Mouse (Mus musculus): ENCODE measurements around the gene Papolb. TPM values are rescaled to one million over a fixed set of nuclear protein-coding genes. Genes with fewer than 3 reads are reported as not detected.

Papolb gene
- polyA plus RNA-seq, 1 experiment from 2014 or later, result 0.15 TPM

DNA sequence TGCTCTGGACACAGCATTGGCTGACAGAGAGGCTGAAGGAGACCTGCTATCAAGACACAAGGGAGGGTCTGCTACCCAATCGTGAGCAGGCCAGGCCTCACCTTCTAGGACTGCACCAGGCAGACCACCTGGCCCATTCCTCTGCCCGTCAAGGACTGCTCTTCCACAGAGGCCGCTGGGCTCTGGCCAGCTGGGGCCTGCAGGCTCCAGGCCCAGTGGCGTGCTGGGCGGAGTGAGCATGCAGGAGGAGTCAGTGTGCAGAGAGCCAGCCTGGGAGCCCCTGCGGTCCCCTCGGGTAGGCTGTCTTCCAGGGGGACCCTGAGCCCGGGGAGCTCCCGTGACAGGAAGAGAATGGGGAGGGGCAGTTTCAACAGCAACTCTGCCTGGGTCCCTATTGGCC is 43.2 kb downstream of the Papolb start:
- 68% methylated on average over 9 of the region's 9 CpGs for WGBS
- Histone ChIP-seq H3K36me3 (ENCODE audit: control insufficient read depth, insufficient read depth, low read length) (no peaks in the 10 kb centered on the region), H3K4me2 (ENCODE audit: low read depth, severe bottlenecking) (no peak overlapping the region), H3K4me1 (ENCODE audit: control insufficient read depth, insufficient read depth, low read length) (0 out of 2 replicates have a peak, but pooled peaks cover 2% of the 10 kb centered on the region), H3K27me3 (ENCODE audit: control insufficient read depth, insufficient read depth, low read length) (no peaks in the 10 kb centered on the region), H3K9ac (ENCODE audit: low read length) (no peak overlapping the region; the same call in 1 of the 2 replicates), H3K27ac (replicated peaks; ENCODE audit: low read depth, low read length) (no peak overlapping the region), H3K4me3 (ENCODE audit: low read depth, low read length) (no peak overlapping the region), H3K9me3 (ENCODE audit: control insufficient read depth, low read length) (no peaks in the 10 kb centered on the region)
- no peak for ATAC-seq (ENCODE audit: insufficient number of reproducible peaks, low FRiP score, low TSS enrichment, low read depth)
- no peak for DNase-seq (ENCODE audit: low spot score)

DNA sequence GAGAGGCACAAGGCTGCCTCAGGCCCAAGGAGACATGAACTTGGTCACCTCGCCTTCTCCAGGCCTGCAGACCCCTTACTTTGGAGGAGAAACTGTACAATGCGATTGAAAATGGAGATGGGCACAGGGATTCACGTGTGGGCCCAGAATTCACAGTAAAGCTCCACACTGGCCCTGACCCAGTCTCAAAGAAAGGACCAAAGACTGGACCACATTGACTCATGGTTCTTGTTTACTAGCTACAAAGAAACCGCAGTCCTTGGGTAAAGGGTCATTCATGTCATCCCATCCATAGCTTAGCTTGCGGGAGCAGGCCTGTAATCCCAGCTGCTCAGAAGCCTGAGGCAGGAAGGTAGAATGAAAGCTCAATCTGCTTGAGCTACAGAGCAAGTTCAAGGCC is 46.3 kb downstream of the Papolb start:
- no peak for ATAC-seq (ENCODE audit: insufficient number of reproducible peaks, low FRiP score, low TSS enrichment, low read depth)

DNA sequence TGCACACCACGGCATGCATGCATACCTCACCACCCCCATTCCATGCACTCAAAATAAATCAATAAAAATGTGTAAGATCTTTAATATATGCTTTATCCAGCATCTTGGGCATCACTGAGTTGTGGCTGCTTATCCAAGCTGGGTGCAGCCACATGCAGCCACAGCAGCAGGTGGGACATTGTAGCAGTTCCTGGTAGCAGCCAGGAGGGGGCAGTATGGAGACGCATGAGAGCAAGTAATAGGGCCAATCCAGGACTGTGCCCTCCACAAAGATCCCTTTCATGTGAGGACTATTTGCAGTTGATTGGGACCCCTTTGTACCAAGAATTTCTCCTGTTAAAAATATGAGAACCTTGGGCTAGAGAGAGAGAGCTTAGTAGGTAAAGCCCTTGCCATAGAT is 47.4 kb downstream of the Papolb start:
- Histone ChIP-seq H3K36me3 (ENCODE audit: control insufficient read depth, insufficient read depth, low read length) (no peaks in the 10 kb centered on the region), H3K4me2 (ENCODE audit: low read depth, severe bottlenecking) (no peak overlapping the region), H3K4me1 (ENCODE audit: control insufficient read depth, insufficient read depth, low read length) (0 out of 2 replicates have a peak, but pooled peaks cover 2% of the 10 kb centered on the region), H3K9me3 (ENCODE audit: control insufficient read depth, low read length) (no peaks in the 10 kb centered on the region), H3K27me3 (ENCODE audit: control insufficient read depth, insufficient read depth, low read length) (no peaks in the 10 kb centered on the region), H3K9ac (ENCODE audit: low read length) (no peak overlapping the region), H3K4me3 (ENCODE audit: low read depth, low read length) (no peak overlapping the region), H3K27ac (replicated peaks; ENCODE audit: low read depth, low read length) (no peak overlapping the region)
- no peak for ATAC-seq (ENCODE audit: insufficient number of reproducible peaks, low FRiP score, low TSS enrichment, low read depth)
- DNase-seq (ENCODE audit: low spot score), result no peak
- WGBS, result 69% methylated on average over 2 of the region's 2 CpGs

More for the DNA sequence above, 46.3 kb downstream of the Papolb start:
- Histone ChIP-seq H3K9me3 (ENCODE audit: control insufficient read depth, low read length) (no peaks in the 10 kb centered on the region), H3K4me2 (ENCODE audit: low read depth, severe bottlenecking) (no peak overlapping the region), H3K4me1 (ENCODE audit: control insufficient read depth, insufficient read depth, low read length) (0 out of 2 replicates have a peak, but pooled peaks cover 2% of the 10 kb centered on the region), H3K27me3 (ENCODE audit: control insufficient read depth, insufficient read depth, low read length) (no peaks in the 10 kb centered on the region), H3K36me3 (ENCODE audit: control insufficient read depth, insufficient read depth, low read length) (no peaks in the 10 kb centered on the region), H3K4me3 (ENCODE audit: low read depth, low read length) (no peak overlapping the region), H3K9ac (ENCODE audit: low read length) (no peak overlapping the region), H3K27ac (replicated peaks; ENCODE audit: low read depth, low read length) (no peak overlapping the region)
- no peak for DNase-seq (ENCODE audit: low spot score)
- WGBS, result 87% methylated on average over 5 of the region's 5 CpGs

DNA sequence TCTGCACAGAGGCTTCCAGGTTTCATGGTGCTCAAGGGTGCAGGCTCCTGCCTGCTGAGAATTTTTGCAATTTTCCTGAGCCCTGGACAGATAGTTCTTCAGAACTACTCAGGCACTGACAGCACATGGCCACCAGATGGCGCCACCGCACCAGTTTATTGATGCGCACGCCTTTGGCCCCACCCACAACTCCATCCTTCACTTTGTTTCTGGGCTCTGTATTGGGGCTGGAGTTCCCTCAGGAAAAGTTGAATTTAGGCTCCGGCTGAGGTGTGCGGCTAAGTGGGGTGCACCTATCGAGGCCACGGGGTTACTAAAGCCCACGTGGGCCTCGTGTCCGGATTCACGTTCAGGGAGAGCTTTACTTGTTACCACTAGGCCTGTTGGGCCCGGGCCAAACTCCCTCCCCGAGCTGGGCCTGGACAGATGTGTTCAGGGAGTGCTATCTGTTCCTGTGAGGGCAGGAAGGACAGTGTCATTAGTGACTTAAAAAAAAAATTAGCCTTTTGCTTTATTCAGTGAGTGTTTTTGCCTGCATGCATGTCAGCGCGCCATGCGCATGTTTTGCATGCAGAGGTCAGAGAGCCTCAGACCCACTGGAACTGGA is 50.9 kb downstream of the Papolb start:
- WGBS, result 33% methylated on average over 17 of the region's 17 CpGs
- H3K36me3 ChIP-seq (ENCODE audit: control insufficient read depth, insufficient read depth, low read length), result no peaks in the 10 kb centered on the region; the same call in 1 of the 2 replicates
- DNase-seq (ENCODE audit: low spot score), result peak; percentile 90
- H3K9me3 ChIP-seq (ENCODE audit: control insufficient read depth, low read length), result no peaks in the 10 kb centered on the region
- no peaks in the 10 kb centered on the region for H3K27me3 ChIP-seq (ENCODE audit: control insufficient read depth, insufficient read depth, low read length)
- H3K27ac ChIP-seq (replicated peaks; ENCODE audit: low read depth, low read length), result no peak overlapping the region
- peak; percentile 65 for ATAC-seq (ENCODE audit: insufficient number of reproducible peaks, low FRiP score, low TSS enrichment, low read depth)
- H3K4me3 ChIP-seq (ENCODE audit: low read depth, low read length), result no peak overlapping the region
- no peak overlapping the region for H3K4me2 ChIP-seq (ENCODE audit: low read depth, severe bottlenecking)
- H3K4me1 ChIP-seq (ENCODE audit: control insufficient read depth, insufficient read depth, low read length), result no peaks in the 10 kb centered on the region
- peak overlapping the region; percentile 28; the same call in 1 of the 2 replicates for H3K9ac ChIP-seq (ENCODE audit: low read length)

DNA sequence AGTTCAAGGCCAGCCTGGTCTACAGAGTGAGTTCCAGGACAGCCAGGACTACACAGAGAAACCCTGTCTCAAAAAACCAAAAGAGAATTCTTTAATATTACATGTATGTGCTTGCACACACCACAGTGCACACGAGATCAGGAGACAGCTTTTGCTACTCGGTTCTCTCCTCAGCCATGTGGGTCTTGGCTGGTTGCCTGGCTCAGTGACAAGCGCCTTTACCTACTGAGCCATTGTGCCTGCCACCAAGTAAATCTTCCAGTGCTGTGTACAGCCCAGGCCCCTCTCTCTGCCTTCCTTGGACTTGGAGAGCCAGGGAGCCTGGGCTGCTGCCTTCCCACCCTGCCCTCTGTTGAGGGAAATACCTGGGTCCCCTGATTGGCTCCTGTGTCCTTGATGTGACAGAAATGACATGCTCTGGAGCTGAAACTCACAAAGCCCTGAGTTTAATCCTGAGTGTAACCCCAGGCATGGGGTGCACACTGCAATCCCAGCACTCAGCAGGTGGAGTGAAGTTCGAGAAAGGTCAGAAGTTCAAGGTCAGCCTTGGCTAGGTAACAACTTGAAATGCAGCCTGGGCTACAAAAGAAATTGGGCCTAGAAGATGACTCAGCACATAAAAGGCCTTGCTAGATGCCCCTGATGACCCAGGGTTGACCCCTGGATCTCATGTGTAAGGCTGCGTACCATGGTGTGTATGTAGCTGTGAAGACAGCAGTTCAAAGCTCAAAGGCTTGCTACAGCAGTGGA is 51.8 kb downstream of the Papolb start:
- WGBS, result 88% methylated on average over 5 of the region's 5 CpGs

DNA sequence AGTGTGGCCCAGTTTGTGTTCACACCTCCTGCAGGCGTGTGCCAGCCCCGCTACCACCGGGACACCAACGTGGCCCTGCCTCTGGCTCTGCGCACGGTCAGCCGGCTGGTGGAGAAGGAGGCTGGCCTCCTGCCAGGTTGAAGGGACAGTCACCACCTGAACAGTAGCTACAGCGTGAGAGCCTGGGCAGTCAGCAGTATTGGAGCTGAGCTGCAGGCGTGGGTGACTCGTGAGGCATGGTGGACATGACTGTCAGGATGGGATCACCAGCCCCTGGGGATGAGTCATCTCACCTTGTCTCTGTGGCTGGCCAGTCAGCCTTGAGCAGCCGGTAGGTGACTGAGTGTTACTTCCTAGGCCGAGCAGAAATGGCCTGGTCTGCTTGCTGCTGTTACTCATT is 52.5 kb downstream of the Papolb start:
- H3K36me3 ChIP-seq (ENCODE audit: control insufficient read depth, insufficient read depth, low read length), result no peaks in the 10 kb centered on the region; the same call in 1 of the 2 replicates
- ATAC-seq (ENCODE audit: insufficient number of reproducible peaks, low FRiP score, low TSS enrichment, low read depth) (no peak), DNase-seq (ENCODE audit: low spot score) (no peak)
- no peaks in the 10 kb centered on the region for H3K9me3 ChIP-seq (ENCODE audit: control insufficient read depth, low read length)
- H3K4me1 ChIP-seq (ENCODE audit: control insufficient read depth, insufficient read depth, low read length), result no peaks in the 10 kb centered on the region
- no peaks in the 10 kb centered on the region for H3K27me3 ChIP-seq (ENCODE audit: control insufficient read depth, insufficient read depth, low read length)
- 87% methylated on average over 12 of the region's 12 CpGs for WGBS
- no peak overlapping the region for H3K27ac ChIP-seq (replicated peaks; ENCODE audit: low read depth, low read length)
- H3K9ac ChIP-seq (ENCODE audit: low read length), result no peak overlapping the region
- H3K4me3 ChIP-seq (ENCODE audit: low read depth, low read length), result no peak overlapping the region
- no peak overlapping the region for H3K4me2 ChIP-seq (ENCODE audit: low read depth, severe bottlenecking)

More for the DNA sequence above, 51.8 kb downstream of the Papolb start:
- H3K9me3 ChIP-seq (ENCODE audit: control insufficient read depth, low read length), result no peaks in the 10 kb centered on the region
- H3K9ac ChIP-seq (ENCODE audit: low read length), result no peak overlapping the region
- no peaks in the 10 kb centered on the region; the same call in 1 of the 2 replicates for H3K36me3 ChIP-seq (ENCODE audit: control insufficient read depth, insufficient read depth, low read length)
- H3K4me3 ChIP-seq (ENCODE audit: low read depth, low read length), result no peak overlapping the region
- H3K4me1 ChIP-seq (ENCODE audit: control insufficient read depth, insufficient read depth, low read length), result no peaks in the 10 kb centered on the region
- no peak overlapping the region for H3K27ac ChIP-seq (replicated peaks; ENCODE audit: low read depth, low read length)
- ATAC-seq (ENCODE audit: insufficient number of reproducible peaks, low FRiP score, low TSS enrichment, low read depth) (no peak), DNase-seq (ENCODE audit: low spot score) (no peak)
- no peak overlapping the region for H3K4me2 ChIP-seq (ENCODE audit: low read depth, severe bottlenecking)
- H3K27me3 ChIP-seq (ENCODE audit: control insufficient read depth, insufficient read depth, low read length), result no peaks in the 10 kb centered on the region

Other genes with a start within 250 kb of the Papolb start
- gene Foxk1, start 128.6 kb downstream of the Papolb start, polyA plus RNA-seq (2014; fragmentation: Nextera tagmentation; extraction: Ambion mirVana), result 3.3 and 4.7 TPM in 2 replicates
- 8.0 and 8.5 TPM in 2 replicates for gene Ap5z1, start 66.1 kb downstream of the Papolb start, polyA plus RNA-seq (2014; fragmentation: Nextera tagmentation; extraction: Ambion mirVana)
- gene Radil, start 21.0 kb upstream of the Papolb start, polyA plus RNA-seq (2014; fragmentation: Nextera tagmentation; extraction: Ambion mirVana), result 1.1 and 1.8 TPM in 2 replicates
- gene Mmd2, start 78.7 kb upstream of the Papolb start, polyA plus RNA-seq (2014; fragmentation: Nextera tagmentation; extraction: Ambion mirVana), result 0.59 and 0.74 TPM in 2 replicates
- 62.4 and 64.4 TPM in 2 replicates for gene Wipi2, start 97.6 kb upstream of the Papolb start, polyA plus RNA-seq (2014; fragmentation: Nextera tagmentation; extraction: Ambion mirVana)
- 12.9 and 13.0 TPM in 2 replicates for gene Slc29a4, start 162.4 kb upstream of the Papolb start, polyA plus RNA-seq (2014; fragmentation: Nextera tagmentation; extraction: Ambion mirVana)